Comparison of ENCODE assay signal across 26 mouse cellular contexts in genomic region chr5:120769396-120769795, GRCm38 (mm10). TPM values are rescaled to one million over a fixed set of nuclear protein-coding genes. Genes with fewer than 3 reads are reported as not detected.
A peak's percentile ranks its signal among the peaks of the same experiment; 100 is the strongest.
DNase-seq lines count a peak whose midpoint lies in the region; ATAC-seq and TF ChIP-seq lines count a peak whose summit lies in the region.
"Had no signal": no experiment of that assay in that cellular context is flagged by ENCODE, and none has a peak within 500 bp of the region (broad histone marks: within the 10 kb centered on the region; RNA-seq: fewer than 3 reads in every experiment).

No protein-coding gene starts in this region.

- TF ChIP-seq EP300 in liver, postnatal 0 days (IDR thresholded peaks at IDR 0.05; ENCODE audit: low read depth): peak; percentile 50; the same call in 1 of the 2 replicates

- H3K4me3 ChIP-seq in liver, postnatal 0 days (ENCODE audit: low read depth, low read length): no peak overlapping the region
- no peak overlapping the region for H3K4me3 ChIP-seq in liver, embryonic 11.5 days (ENCODE audit: low read depth, low read length)
- no peak overlapping the region for H3K4me3 ChIP-seq in forebrain, embryonic 12.5 days (replicated peaks)
- H3K4me3 ChIP-seq: embryonic facial prominence, embryonic 13.5 days; forebrain, embryonic 10.5 days; heart, adult 2 months; hindbrain, embryonic 12.5 days had no signal

- H3K36me3 ChIP-seq in liver, postnatal 0 days (replicated peaks; ENCODE audit: insufficient read depth, low read length): no peaks in the 10 kb centered on the region
- H3K36me3 ChIP-seq in liver, embryonic 11.5 days (ENCODE audit: control insufficient read depth, insufficient read depth, low read length): no peaks in the 10 kb centered on the region
- H3K36me3 ChIP-seq in forebrain, embryonic 12.5 days (replicated peaks): no peaks in the 10 kb centered on the region
- H3K36me3 ChIP-seq: embryonic facial prominence, embryonic 13.5 days; forebrain, embryonic 10.5 days; hindbrain, embryonic 12.5 days had no signal

- H3K9ac ChIP-seq in liver, postnatal 0 days (replicated peaks): no peak overlapping the region
- H3K9ac ChIP-seq in liver, embryonic 11.5 days (ENCODE audit: low read depth, low read length): no peak overlapping the region
- H3K9ac ChIP-seq in forebrain, embryonic 12.5 days: no peak overlapping the region
- H3K9ac ChIP-seq: embryonic facial prominence, embryonic 13.5 days; hindbrain, embryonic 12.5 days had no signal

- H3K4me2 ChIP-seq in liver, postnatal 0 days (ENCODE audit: low read depth, low read length): no peak overlapping the region
- no peak overlapping the region for H3K4me2 ChIP-seq in liver, embryonic 11.5 days
- no peak overlapping the region for H3K4me2 ChIP-seq in forebrain, embryonic 12.5 days
- H3K4me2 ChIP-seq: embryonic facial prominence, embryonic 13.5 days; heart, embryonic 11.5 days; hindbrain, embryonic 12.5 days had no signal

- H3K4me1 ChIP-seq in liver, postnatal 0 days (ENCODE audit: insufficient read depth): no peaks in the 10 kb centered on the region
- H3K4me1 ChIP-seq in liver, embryonic 11.5 days (replicated peaks; ENCODE audit: control insufficient read depth, insufficient read depth, low read length): no peaks in the 10 kb centered on the region
- H3K4me1 ChIP-seq in forebrain, embryonic 12.5 days: no peaks in the 10 kb centered on the region
- H3K4me1 ChIP-seq: embryonic facial prominence, embryonic 13.5 days; forebrain, embryonic 10.5 days; hindbrain, embryonic 12.5 days had no signal

- H3K27me3 ChIP-seq in liver, postnatal 0 days (ENCODE audit: insufficient read depth, low read length): no peaks in the 10 kb centered on the region
- H3K27me3 ChIP-seq in liver, embryonic 11.5 days (replicated peaks; ENCODE audit: control insufficient read depth, insufficient read depth, low read length): no peaks in the 10 kb centered on the region
- H3K27me3 ChIP-seq in forebrain, embryonic 12.5 days: 0 out of 2 replicates have a peak, but pooled peaks cover 3% of the 10 kb centered on the region
- H3K27me3 ChIP-seq: hindbrain, embryonic 12.5 days had no signal

- DNase-seq in liver, postnatal 0 days: no peak
- DNase-seq in liver, embryonic 11.5 days (ENCODE audit: low spot score): no peak
- DNase-seq in MEL-GATA-1-ER (ENCODE audit: extremely low read depth, low read depth): peak; percentile 44
- DNase-seq in B cell, adult 2 months: no peak
- DNase-seq in gastrocnemius, postnatal 25 days: no peak
- DNase-seq: adrenal gland, adult 8-10 months; adrenal gland, postnatal 36 days; cerebellum, adult 11 months; cerebellum, adult 9-10 months; cerebellum, postnatal 25 days; gastrocnemius, postnatal 10 days; heart, adult 2 months had no signal

- no peak overlapping the region for H3K27ac ChIP-seq in liver, postnatal 0 days (ENCODE audit: low read depth)
- H3K27ac ChIP-seq in liver, embryonic 11.5 days (ENCODE audit: low read depth, low read length): no peak overlapping the region
- no peak overlapping the region for H3K27ac ChIP-seq in forebrain, embryonic 12.5 days
- H3K27ac ChIP-seq: embryonic facial prominence, embryonic 13.5 days; forebrain, embryonic 10.5 days; heart, adult 2 months; hindbrain, embryonic 12.5 days had no signal

- WGBS in liver, postnatal 0 days (ENCODE audit: insufficient replicate concordance): 44% methylated on average over 3 of the region's 3 CpGs
- 47% methylated on average over 3 of the region's 3 CpGs for WGBS in liver, embryonic 11.5 days
- 65% methylated on average over 3 of the region's 3 CpGs for WGBS in forebrain, embryonic 12.5 days

- no peaks in the 10 kb centered on the region for H3K9me3 ChIP-seq in liver, postnatal 0 days (ENCODE audit: low read length)
- H3K9me3 ChIP-seq in liver, embryonic 11.5 days (ENCODE audit: control insufficient read depth, low read length): no peaks in the 10 kb centered on the region
- H3K9me3 ChIP-seq in forebrain, embryonic 12.5 days: no peaks in the 10 kb centered on the region
- H3K9me3 ChIP-seq: embryonic facial prominence, embryonic 13.5 days; forebrain, embryonic 10.5 days; hindbrain, embryonic 12.5 days had no signal

- peak; percentile 80 for ATAC-seq in liver, postnatal 0 days
- no peak for ATAC-seq in liver, embryonic 11.5 days (replicated peaks; ENCODE audit: low FRiP score)
- peak; percentile 97 for ATAC-seq in erythroid progenitor cell, adult 5-6 weeks (replicated peaks; ENCODE audit: low FRiP score, poor library complexity, severe bottlenecking)
- no peak for ATAC-seq in forebrain, embryonic 12.5 days (ENCODE audit: low FRiP score)
- ATAC-seq: forebrain, embryonic 16.5 days; hindbrain, embryonic 16.5 days; inflammation-experienced regulatory T-cells, adult 6 months had no signal

- no peak for TF ChIP-seq CTCF in liver, postnatal 0 days (IDR thresholded peaks at IDR 0.05; ENCODE audit: low read depth)

RNA-seq across cellular contexts. Expression of gene Oas3, which starts 8.1 kb away (rescaled TPM):
- polyA plus RNA-seq in liver, postnatal 0 days (2015; fragmentation: Nextera tagmentation; extraction: Ambion mirVana): 1.8 and 2.1 TPM in 2 replicates
- polyA plus RNA-seq in liver, embryonic 11.5 days (2014; fragmentation: Nextera tagmentation; extraction: Ambion mirVana): 0.04 and 0.08 TPM in 2 replicates
- total RNA-seq in erythroid progenitor cell, adult 5-6 weeks (2015; ENCODE audit: low replicate concordance): 62.9 and 68.5 TPM in 2 replicates
- 45.4 and 47.3 TPM in 2 replicates for total RNA-seq in erythroid progenitor cell, adult 5-6 weeks (2017; ENCODE audit: low replicate concordance)
- total RNA-seq in gastrocnemius, postnatal 25 days (2021): not detected
- polyA plus RNA-seq in forebrain, embryonic 12.5 days (2016; fragmentation: Nextera tagmentation; extraction: Ambion mirVana): 0.09 and 0.12 TPM in 2 replicates
- total RNA-seq: gastrocnemius, postnatal 10 days had no signal

RNA-seq across cellular contexts. Expression of gene Oas2, which starts 19.7 kb away (rescaled TPM):
- 0.83 and 1.1 TPM in 2 replicates for polyA plus RNA-seq in liver, postnatal 0 days (2015; fragmentation: Nextera tagmentation; extraction: Ambion mirVana)
- polyA plus RNA-seq in liver, embryonic 11.5 days (2014; fragmentation: Nextera tagmentation; extraction: Ambion mirVana): 0.23 and 0.29 TPM in 2 replicates
- total RNA-seq in erythroid progenitor cell, adult 5-6 weeks (2015; ENCODE audit: low replicate concordance): 5.0 and 12.3 TPM in 2 replicates
- 3.5 TPM in 2 replicates for total RNA-seq in erythroid progenitor cell, adult 5-6 weeks (2017; ENCODE audit: low replicate concordance)
- under 1 TPM; 0.21 to 0.28 TPM for total RNA-seq in gastrocnemius, postnatal 25 days (2021)
- polyA plus RNA-seq in forebrain, embryonic 12.5 days (2016; fragmentation: Nextera tagmentation; extraction: Ambion mirVana): 0.10 and 0.17 TPM in 2 replicates
- total RNA-seq: CH12.LX had no signal
- polyA plus RNA-seq: forebrain, embryonic 10.5 days had no signal

RNA-seq across cellular contexts. Expression of gene Oas1e, which starts 25.9 kb away (rescaled TPM):
- 0.15 and 0.20 TPM in 2 replicates for polyA plus RNA-seq in liver, postnatal 0 days (2015; fragmentation: Nextera tagmentation; extraction: Ambion mirVana)
- not detected in 2 replicates for polyA plus RNA-seq in liver, embryonic 11.5 days (2014; fragmentation: Nextera tagmentation; extraction: Ambion mirVana)
- not detected in 2 replicates for total RNA-seq in erythroid progenitor cell, adult 5-6 weeks (2015; ENCODE audit: low replicate concordance)
- 3.0 TPM in 1 of 2 replicates, not detected in the other for total RNA-seq in erythroid progenitor cell, adult 5-6 weeks (2017; ENCODE audit: low replicate concordance)
- not detected for total RNA-seq in gastrocnemius, postnatal 25 days (2021)
- 0.10 TPM in 1 of 2 replicates, not detected in the other for polyA plus RNA-seq in forebrain, embryonic 12.5 days (2016; fragmentation: Nextera tagmentation; extraction: Ambion mirVana)
- total RNA-seq: adrenal gland, adult 8-10 months; adrenal gland, postnatal 36 days; CH12.LX; gastrocnemius, postnatal 10 days; heart, adult 2 months; heart, postnatal 25 days had no signal
- polyA plus RNA-seq: embryonic facial prominence, embryonic 13.5 days; forebrain, embryonic 10.5 days; forebrain, embryonic 16.5 days; frontal cortex, adult 2 months; gonadal fat pad, adult 2 months; heart, adult 2 months; heart, embryonic 11.5 days; heart, embryonic 16.5 days; inflammation-experienced regulatory T-cells, adult 6 months had no signal

RNA-seq across cellular contexts. Expression of gene Oas1c, which starts 42.9 kb away (rescaled TPM):
- 0.58 and 0.60 TPM in 2 replicates for polyA plus RNA-seq in liver, postnatal 0 days (2015; fragmentation: Nextera tagmentation; extraction: Ambion mirVana)
- 0.19 TPM in 1 of 2 replicates, not detected in the other for polyA plus RNA-seq in liver, embryonic 11.5 days (2014; fragmentation: Nextera tagmentation; extraction: Ambion mirVana)
- total RNA-seq in erythroid progenitor cell, adult 5-6 weeks (2015; ENCODE audit: low replicate concordance): 2.2 and 9.6 TPM in 2 replicates
- total RNA-seq in erythroid progenitor cell, adult 5-6 weeks (2017; ENCODE audit: low replicate concordance): 6.7 and 11.6 TPM in 2 replicates
- total RNA-seq in gastrocnemius, postnatal 25 days (2021): not detected
- 0.49 and 0.51 TPM in 2 replicates for polyA plus RNA-seq in forebrain, embryonic 12.5 days (2016; fragmentation: Nextera tagmentation; extraction: Ambion mirVana)

RNA-seq across cellular contexts. Expression of gene Dtx1, which starts 57.7 kb away (rescaled TPM):
- 0.23 and 0.25 TPM in 2 replicates for polyA plus RNA-seq in liver, postnatal 0 days (2015; fragmentation: Nextera tagmentation; extraction: Ambion mirVana)
- 0.23 and 1.1 TPM in 2 replicates for polyA plus RNA-seq in liver, embryonic 11.5 days (2014; fragmentation: Nextera tagmentation; extraction: Ambion mirVana)
- 7.5 TPM in 1 of 2 replicates, not detected in the other for total RNA-seq in erythroid progenitor cell, adult 5-6 weeks (2015; ENCODE audit: low replicate concordance)
- total RNA-seq in erythroid progenitor cell, adult 5-6 weeks (2017; ENCODE audit: low replicate concordance): 0.39 and 0.61 TPM in 2 replicates
- total RNA-seq in gastrocnemius, postnatal 25 days (2021): under 1 TPM; 0.61 to 0.91 TPM
- 17.1 and 18.1 TPM in 2 replicates for polyA plus RNA-seq in forebrain, embryonic 12.5 days (2016; fragmentation: Nextera tagmentation; extraction: Ambion mirVana)

Comparison
In these comparisons a context has a peak if more than half of its experiments do, and no peak if none do; other contexts are left out.
1. ATAC-seq: peak in liver, postnatal 0 days (single experiment) and erythroid progenitor cell, adult 5-6 weeks (single experiment); none in liver, embryonic 11.5 days (single experiment) and forebrain, embryonic 12.5 days (single experiment).